Mouse (Mus musculus): ENCODE measurements around the gene Gale. TPM values are rescaled to one million over a fixed set of nuclear protein-coding genes. Genes with fewer than 3 reads are reported as not detected.

Gene Gale
- polyA plus RNA-seq, 1 experiment, result 13.4 TPM

DNA sequence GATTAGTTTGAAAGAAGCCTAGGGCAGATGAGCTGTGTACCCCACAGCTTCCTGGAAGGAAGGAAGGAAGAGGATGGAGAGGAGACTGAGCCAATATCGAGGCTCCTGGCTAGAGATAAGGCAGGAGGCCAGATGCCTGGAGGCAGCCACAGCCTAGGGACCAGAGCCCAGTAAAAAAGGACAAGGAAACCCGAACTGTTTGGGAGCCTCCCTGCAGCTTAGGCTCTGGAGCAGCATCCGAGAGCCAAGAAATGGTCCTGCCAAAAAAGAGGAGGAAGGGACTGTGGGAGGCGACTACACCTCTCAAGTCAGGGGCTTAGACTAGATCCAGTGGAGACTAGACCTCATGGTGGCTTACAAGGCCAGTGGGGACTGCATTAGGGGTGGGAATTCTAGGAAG is 20.1 kb upstream of the Gale start:
- DNase-seq, result no peak
- Histone ChIP-seq H3K4me1 (ENCODE audit: control insufficient read depth, insufficient read depth, low read length) (peaks cover 11% of the 10 kb centered on the region), H3K36me3 (ENCODE audit: control insufficient read depth, insufficient read depth, low read length) (no peaks in the 10 kb centered on the region), H3K4me3 (ENCODE audit: insufficient read depth, low read depth, low read length) (no peak overlapping the region), H3K27ac (ENCODE audit: insufficient read depth, low read depth, low read length) (no peak overlapping the region), H3K27me3 (replicated peaks; ENCODE audit: control insufficient read depth, insufficient read depth, low read length) (no peaks in the 10 kb centered on the region)
- no peak for TF ChIP-seq CTCF (conservative IDR thresholded peaks at IDR 0.05; ENCODE audit: insufficient read depth, insufficient read length, low read depth, low read length)
- no peak for TF ChIP-seq POLR2A (IDR thresholded peaks at IDR 0.05; ENCODE audit: low read depth, low read length)
- 51% methylated on average over 4 of the region's 4 CpGs for WGBS

DNA sequence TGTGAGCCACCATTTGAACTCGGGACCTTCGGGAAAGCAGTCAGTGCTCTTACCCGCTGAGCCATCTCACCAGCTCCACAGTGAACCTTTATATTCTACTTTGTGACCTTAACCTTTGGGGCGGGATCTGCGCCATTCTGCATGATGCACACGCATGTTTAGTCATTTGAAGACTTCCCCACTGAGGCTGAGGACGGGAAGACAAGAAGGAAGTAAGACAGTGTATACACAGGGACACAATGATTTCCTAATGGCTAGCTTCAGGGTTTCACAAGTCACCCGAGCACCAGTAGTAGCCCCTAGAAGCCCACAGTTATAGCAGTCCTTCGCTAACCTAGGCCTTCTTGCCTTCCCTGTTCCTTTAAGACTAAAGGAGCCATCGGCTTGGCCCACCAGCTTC is 17.8 kb upstream of the Gale start:
- 75% methylated on average over 10 of the region's 10 CpGs for WGBS
- Histone ChIP-seq H3K36me3 (ENCODE audit: control insufficient read depth, insufficient read depth, low read length) (no peaks in the 10 kb centered on the region), H3K27me3 (replicated peaks; ENCODE audit: control insufficient read depth, insufficient read depth, low read length) (no peaks in the 10 kb centered on the region), H3K4me3 (ENCODE audit: insufficient read depth, low read depth, low read length) (peak overlapping the region; percentile 87), H3K27ac (ENCODE audit: insufficient read depth, low read depth, low read length) (peak overlapping the region; percentile 47), H3K4me1 (ENCODE audit: control insufficient read depth, insufficient read depth, low read length) (peaks cover 21% of the 10 kb centered on the region)
- no peak for DNase-seq
- no peak for TF ChIP-seq POLR2A (IDR thresholded peaks at IDR 0.05; ENCODE audit: low read depth, low read length)
- TF ChIP-seq CTCF (conservative IDR thresholded peaks at IDR 0.05; ENCODE audit: insufficient read depth, insufficient read length, low read depth, low read length), result no peak

DNA sequence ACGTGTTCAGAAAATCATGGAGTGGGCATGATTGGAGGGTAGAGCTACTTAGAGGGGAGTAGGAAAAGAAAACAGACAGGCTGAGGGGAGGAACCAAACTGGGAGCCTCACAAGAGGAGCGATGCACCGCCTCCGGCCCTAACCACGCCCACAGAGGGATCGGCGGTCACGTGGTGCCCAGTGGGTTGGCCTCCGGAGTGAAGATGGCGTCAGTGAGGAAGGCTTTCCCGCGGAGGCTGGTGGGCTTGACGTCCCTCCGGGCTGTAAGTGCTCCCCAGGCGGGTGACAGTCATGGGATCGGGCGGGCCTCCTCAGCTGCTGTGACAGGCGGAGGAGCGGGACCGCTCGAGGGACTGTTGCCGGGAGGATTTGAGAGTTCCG is 17.3 kb upstream of the Gale start, which contains the start of gene Hmgcl:
TSS of gene Hmgcl (plus strand) at position 171 of the 381 bp plus-strand sequence.
- Histone ChIP-seq H3K4me1 (ENCODE audit: control insufficient read depth, insufficient read depth, low read length) (peaks cover 21% of the 10 kb centered on the region), H3K4me3 (ENCODE audit: insufficient read depth, low read depth, low read length) (peak within 1 kb of the TSS; percentile 87), H3K27ac (ENCODE audit: insufficient read depth, low read depth, low read length) (peak within 1 kb of the TSS; percentile 47), H3K27me3 (replicated peaks; ENCODE audit: control insufficient read depth, insufficient read depth, low read length) (no peaks in the 10 kb centered on the region), H3K36me3 (ENCODE audit: control insufficient read depth, insufficient read depth, low read length) (no peaks in the 10 kb centered on the region)
- TF ChIP-seq POLR2A (IDR thresholded peaks at IDR 0.05; ENCODE audit: low read depth, low read length) (peak; percentile 93), CTCF (conservative IDR thresholded peaks at IDR 0.05; ENCODE audit: insufficient read depth, insufficient read length, low read depth, low read length) (no peak)
- DNase-seq, result peak; percentile 97
- WGBS, result under 1% methylated on average over 23 of the region's 23 CpGs

DNA sequence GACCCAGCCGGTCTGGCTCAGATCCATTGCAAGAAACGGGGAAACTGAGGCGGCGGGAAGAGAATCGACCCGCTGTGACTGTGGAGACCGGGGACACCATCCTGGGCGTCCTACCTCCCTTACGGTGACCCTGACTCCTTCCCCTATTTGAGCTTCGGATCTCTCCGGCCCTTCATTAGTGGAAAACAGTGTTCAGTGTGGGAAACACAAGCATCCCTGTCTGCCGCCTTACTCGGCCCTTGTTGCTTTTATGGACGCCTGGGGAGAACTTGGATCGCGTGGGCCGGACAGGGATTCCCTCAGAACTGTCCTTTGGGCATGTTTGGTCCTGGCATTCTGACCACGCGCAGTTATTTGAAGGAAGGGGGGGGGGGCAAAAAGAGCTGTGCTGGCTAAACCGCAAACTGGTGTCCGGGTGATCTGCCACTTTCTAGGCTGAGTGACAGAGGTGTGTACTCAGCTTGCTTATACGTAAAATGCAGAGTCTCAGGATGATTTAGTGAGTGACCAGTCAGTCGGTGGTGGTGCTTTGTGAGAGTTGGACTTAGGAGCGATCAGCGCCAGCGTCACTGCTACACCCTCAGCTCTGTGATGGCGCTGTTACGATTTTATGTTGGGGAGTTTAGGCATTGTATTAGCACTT is 16.7 kb upstream of the Gale start:
- Histone ChIP-seq H3K27me3 (replicated peaks; ENCODE audit: control insufficient read depth, insufficient read depth, low read length) (no peaks in the 10 kb centered on the region), H3K27ac (ENCODE audit: insufficient read depth, low read depth, low read length) (peak overlapping the region; percentile 11), H3K4me3 (ENCODE audit: insufficient read depth, low read depth, low read length) (peak overlapping the region; percentile 87), H3K36me3 (ENCODE audit: control insufficient read depth, insufficient read depth, low read length) (no peaks in the 10 kb centered on the region), H3K4me1 (ENCODE audit: control insufficient read depth, insufficient read depth, low read length) (peaks cover 21% of the 10 kb centered on the region)
- peak; percentile 38 for DNase-seq
- TF ChIP-seq POLR2A (IDR thresholded peaks at IDR 0.05; ENCODE audit: low read depth, low read length), result no peak
- TF ChIP-seq CTCF (conservative IDR thresholded peaks at IDR 0.05; ENCODE audit: insufficient read depth, insufficient read length, low read depth, low read length), result no peak
- WGBS, result under 1% methylated on average over 28 of the region's 28 CpGs

DNA sequence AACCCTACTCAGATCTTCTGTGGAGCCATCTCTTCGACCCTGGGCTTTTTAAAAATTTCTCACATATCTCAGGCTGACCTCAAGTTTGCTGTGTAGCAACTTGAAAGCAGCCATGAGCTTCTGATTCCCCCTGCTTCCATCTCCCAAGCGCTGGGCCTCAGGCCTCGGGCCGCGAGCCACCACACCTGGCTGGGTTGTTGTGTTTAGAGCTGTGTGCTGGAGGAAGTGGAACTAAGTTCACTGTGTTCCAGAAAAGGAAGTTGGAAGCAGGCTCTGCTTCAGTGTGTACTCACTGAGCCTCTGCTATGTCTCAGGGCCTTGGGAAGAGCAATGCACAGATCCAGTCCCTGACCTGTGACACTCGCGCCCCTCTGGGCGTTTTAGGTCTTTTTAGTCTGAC is 15.4 kb upstream of the Gale start:
- 66% methylated on average over 8 of the region's 8 CpGs for WGBS
- peaks cover 21% of the 10 kb centered on the region for H3K4me1 ChIP-seq (ENCODE audit: control insufficient read depth, insufficient read depth, low read length)
- no peaks in the 10 kb centered on the region for H3K36me3 ChIP-seq (ENCODE audit: control insufficient read depth, insufficient read depth, low read length)
- DNase-seq, result no peak
- no peak overlapping the region for H3K4me3 ChIP-seq (ENCODE audit: insufficient read depth, low read depth, low read length)
- H3K27ac ChIP-seq (ENCODE audit: insufficient read depth, low read depth, low read length), result no peak overlapping the region
- no peaks in the 10 kb centered on the region for H3K27me3 ChIP-seq (replicated peaks; ENCODE audit: control insufficient read depth, insufficient read depth, low read length)
- TF ChIP-seq POLR2A (IDR thresholded peaks at IDR 0.05; ENCODE audit: low read depth, low read length) (no peak), CTCF (conservative IDR thresholded peaks at IDR 0.05; ENCODE audit: insufficient read depth, insufficient read length, low read depth, low read length) (no peak)

DNA sequence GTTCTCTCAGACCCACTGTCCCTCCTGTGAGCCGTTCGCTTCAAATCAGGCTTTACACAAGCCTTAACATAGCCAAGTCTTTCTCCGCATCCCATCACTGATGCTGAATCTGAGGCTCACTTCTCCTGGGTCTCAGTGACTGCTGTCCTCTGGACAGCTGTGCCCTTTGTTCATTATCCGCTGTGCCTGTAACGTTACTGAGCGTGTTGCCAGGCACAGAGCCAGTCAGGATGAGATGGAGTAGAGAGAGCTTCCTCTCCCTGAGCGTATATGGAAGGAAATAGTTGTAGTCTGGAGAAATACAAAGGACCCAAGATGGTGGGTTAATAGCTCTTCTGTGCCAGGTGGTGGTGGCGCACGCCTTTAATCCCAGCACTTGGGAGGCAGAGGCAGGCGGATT is 14.1 kb upstream of the Gale start:
- Histone ChIP-seq H3K27me3 (replicated peaks; ENCODE audit: control insufficient read depth, insufficient read depth, low read length) (no peaks in the 10 kb centered on the region), H3K27ac (ENCODE audit: insufficient read depth, low read depth, low read length) (no peak overlapping the region), H3K36me3 (ENCODE audit: control insufficient read depth, insufficient read depth, low read length) (no peaks in the 10 kb centered on the region), H3K4me1 (ENCODE audit: control insufficient read depth, insufficient read depth, low read length) (peaks cover 21% of the 10 kb centered on the region), H3K4me3 (ENCODE audit: insufficient read depth, low read depth, low read length) (no peak overlapping the region)
- DNase-seq, result peak; percentile 66
- TF ChIP-seq POLR2A (IDR thresholded peaks at IDR 0.05; ENCODE audit: low read depth, low read length) (no peak), CTCF (conservative IDR thresholded peaks at IDR 0.05; ENCODE audit: insufficient read depth, insufficient read length, low read depth, low read length) (no peak)
- 64% methylated on average over 10 of the region's 10 CpGs for WGBS

DNA sequence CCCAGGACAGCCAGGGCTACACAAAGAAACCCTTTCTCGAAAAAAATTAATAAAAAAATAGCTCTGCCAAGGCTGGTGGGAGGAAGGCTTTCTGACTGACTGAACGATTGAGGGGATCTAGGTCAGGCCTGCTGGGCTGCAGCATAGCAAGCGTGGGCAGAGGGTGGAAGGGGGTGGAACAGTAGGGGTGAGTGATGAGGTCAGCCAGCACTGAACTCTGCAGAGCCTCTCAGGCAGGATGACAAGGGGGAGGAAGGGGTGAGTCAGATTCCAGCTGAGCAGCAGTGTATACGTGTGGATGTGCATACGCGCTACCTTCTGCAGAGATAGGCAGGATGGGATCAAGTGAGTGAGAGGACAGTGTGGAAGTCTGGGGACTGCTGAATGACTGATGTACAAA is 13.6 kb upstream of the Gale start:
- Histone ChIP-seq H3K36me3 (ENCODE audit: control insufficient read depth, insufficient read depth, low read length) (no peaks in the 10 kb centered on the region), H3K4me3 (ENCODE audit: insufficient read depth, low read depth, low read length) (no peak overlapping the region), H3K4me1 (ENCODE audit: control insufficient read depth, insufficient read depth, low read length) (peaks cover 21% of the 10 kb centered on the region), H3K27me3 (replicated peaks; ENCODE audit: control insufficient read depth, insufficient read depth, low read length) (no peaks in the 10 kb centered on the region), H3K27ac (ENCODE audit: insufficient read depth, low read depth, low read length) (no peak overlapping the region)
- DNase-seq, result peak; percentile 36
- 34% methylated on average over 6 of the region's 6 CpGs for WGBS
- TF ChIP-seq CTCF (conservative IDR thresholded peaks at IDR 0.05; ENCODE audit: insufficient read depth, insufficient read length, low read depth, low read length) (no peak), POLR2A (IDR thresholded peaks at IDR 0.05; ENCODE audit: low read depth, low read length) (no peak)

Measured in kidney, adult 2 months (tissue).